Mouse (Mus musculus): ENCODE data around the gene Zbtb39. TPM values are rescaled to one million over a fixed set of nuclear protein-coding genes. Genes with fewer than 3 reads are reported as not detected.

Gene Zbtb39
- total and polyA plus RNA-seq, 2 experiments from 2014 or later, result 3.1 to 13.6 TPM

- Histone ChIP-seq H3K36me3 (ENCODE audit: insufficient read depth, low read length) (peaks cover 27% of the 10 kb centered on the region), H3K9me3 (ENCODE audit: low read length) (no peaks in the 10 kb centered on the region), H3K9ac (replicated peaks; ENCODE audit: low read length, poor library complexity, severe bottlenecking) (0 out of 2 replicates have a peak overlapping the region, but pooled peaks have one; percentile 19), H3K4me3 (ENCODE audit: low read depth, low read length) (no peak overlapping the region), H3K4me2 (ENCODE audit: low read depth, low read length, poor library complexity, severe bottlenecking) (peak overlapping the region; percentile 36; the same call in 1 of the 2 replicates), H3K4me1 (ENCODE audit: insufficient read depth, low read length) (no peaks in the 10 kb centered on the region), H3K27me3 (ENCODE audit: insufficient read depth, low read length) (no peaks in the 10 kb centered on the region), H3K27ac (ENCODE audit: low read depth, low read length) (no peak overlapping the region)
- DNase-seq (ENCODE audit: low spot score), result no peak
- no peak for ATAC-seq (ENCODE audit: low FRiP score)
- WGBS, result 12% methylated on average over 7 of the region's 8 CpGs
- TF ChIP-seq CTCF (IDR thresholded peaks at IDR 0.05), result no peak
Measured at GRCm38 (mm10) chr10:127748847-127749612, 9.7 kb downstream of the Zbtb39 start.

GRCm38 (mm10) chr10:127750136-127750777, 10.9 kb downstream of the Zbtb39 start:
- no peak for TF ChIP-seq CTCF (IDR thresholded peaks at IDR 0.05)
- Histone ChIP-seq H3K27ac (ENCODE audit: low read depth, low read length) (no peak overlapping the region), H3K27me3 (ENCODE audit: insufficient read depth, low read length) (no peaks in the 10 kb centered on the region), H3K9ac (replicated peaks; ENCODE audit: low read length, poor library complexity, severe bottlenecking) (peak overlapping the region; percentile 8; the same call in 1 of the 2 replicates), H3K4me1 (ENCODE audit: insufficient read depth, low read length) (no peaks in the 10 kb centered on the region), H3K36me3 (ENCODE audit: insufficient read depth, low read length) (peaks cover 18% of the 10 kb centered on the region), H3K9me3 (ENCODE audit: low read length) (no peaks in the 10 kb centered on the region), H3K4me3 (ENCODE audit: low read depth, low read length) (peak overlapping the region; percentile 12; the same call in 1 of the 2 replicates), H3K4me2 (ENCODE audit: low read depth, low read length, poor library complexity, severe bottlenecking) (peak overlapping the region; percentile 36)
- 53% methylated on average over 24 of the region's 24 CpGs for WGBS
- ATAC-seq (ENCODE audit: low FRiP score), result no peak
- DNase-seq (ENCODE audit: low spot score), result no peak

GRCm38 (mm10) chr10:127751548-127751947, 12.2 kb downstream of the Zbtb39 start, which contains the start of gene Gpr182:
Gene Gpr182 (minus strand): TSS chr10:127751732.
- Histone ChIP-seq H3K4me2 (ENCODE audit: low read depth, low read length, poor library complexity, severe bottlenecking) (no peak within 1 kb of the TSS), H3K4me3 (ENCODE audit: low read depth, low read length) (no peak within 1 kb of the TSS), H3K27ac (ENCODE audit: low read depth, low read length) (no peak within 1 kb of the TSS), H3K36me3 (ENCODE audit: insufficient read depth, low read length) (peaks cover 9% of the 10 kb centered on the region), H3K9ac (replicated peaks; ENCODE audit: low read length, poor library complexity, severe bottlenecking) (no peak within 1 kb of the TSS), H3K4me1 (ENCODE audit: insufficient read depth, low read length) (no peaks in the 10 kb centered on the region), H3K27me3 (ENCODE audit: insufficient read depth, low read length) (no peaks in the 10 kb centered on the region), H3K9me3 (ENCODE audit: low read length) (no peaks in the 10 kb centered on the region)
- WGBS, result 56% methylated on average over 8 of the region's 8 CpGs
- no peak for TF ChIP-seq CTCF (IDR thresholded peaks at IDR 0.05)
- no peak for DNase-seq (ENCODE audit: low spot score)
- no peak for ATAC-seq (ENCODE audit: low FRiP score)

- Histone ChIP-seq H3K9ac (replicated peaks; ENCODE audit: low read length, poor library complexity, severe bottlenecking) (no peak overlapping the region), H3K4me3 (ENCODE audit: low read depth, low read length) (no peak overlapping the region), H3K4me1 (ENCODE audit: insufficient read depth, low read length) (no peaks in the 10 kb centered on the region), H3K27ac (ENCODE audit: low read depth, low read length) (no peak overlapping the region), H3K9me3 (ENCODE audit: low read length) (no peaks in the 10 kb centered on the region), H3K36me3 (ENCODE audit: insufficient read depth, low read length) (no peaks in the 10 kb centered on the region), H3K27me3 (ENCODE audit: insufficient read depth, low read length) (no peaks in the 10 kb centered on the region), H3K4me2 (ENCODE audit: low read depth, low read length, poor library complexity, severe bottlenecking) (no peak overlapping the region)
- no peak for TF ChIP-seq CTCF (IDR thresholded peaks at IDR 0.05)
- WGBS, result 83% methylated on average over 6 of the region's 6 CpGs
- ATAC-seq (ENCODE audit: low FRiP score) (no peak), DNase-seq (ENCODE audit: low spot score) (no peak)
Measured at GRCm38 (mm10) chr10:127754566-127755166, 15.3 kb downstream of the Zbtb39 start.

GRCm38 (mm10) chr10:127755246-127755645, 15.9 kb downstream of the Zbtb39 start:
- WGBS, result 72% methylated on average over 3 of the region's 3 CpGs
- H3K27me3 ChIP-seq (ENCODE audit: insufficient read depth, low read length), result no peaks in the 10 kb centered on the region
- ATAC-seq (ENCODE audit: low FRiP score) (no peak), DNase-seq (ENCODE audit: low spot score) (no peak)
- no peak overlapping the region for H3K4me3 ChIP-seq (ENCODE audit: low read depth, low read length)
- no peak overlapping the region for H3K9ac ChIP-seq (replicated peaks; ENCODE audit: low read length, poor library complexity, severe bottlenecking)
- H3K36me3 ChIP-seq (ENCODE audit: insufficient read depth, low read length), result no peaks in the 10 kb centered on the region
- no peak overlapping the region for H3K4me2 ChIP-seq (ENCODE audit: low read depth, low read length, poor library complexity, severe bottlenecking)
- no peak overlapping the region for H3K27ac ChIP-seq (ENCODE audit: low read depth, low read length)
- H3K9me3 ChIP-seq (ENCODE audit: low read length), result no peaks in the 10 kb centered on the region
- no peaks in the 10 kb centered on the region for H3K4me1 ChIP-seq (ENCODE audit: insufficient read depth, low read length)
- no peak for TF ChIP-seq CTCF (IDR thresholded peaks at IDR 0.05)
